Mouse (Mus musculus) midbrain, embryonic 12.5 days (tissue): Measurements from ENCODE around the gene Add3. TPM values are rescaled to one million over a fixed set of nuclear protein-coding genes. Genes with fewer than 3 reads are reported as not detected.
A peak's percentile ranks its signal among the peaks of the same experiment; 100 is the strongest.

Source experiments
- ATAC-seq: fragments of 200-750 bp; cut with Nextera tagmentation; 2 replicates; pipeline ENCODE4 v1.8.0; 2017; ENCODE audit warnings: low read depth, moderate TSS enrichment, moderate library complexity; ENCODE audit not compliant: low FRiP score
- H3K27ac ChIP-seq: fragments of 300-500 bp; sonication (generic); replicated peaks from 2 replicates; pipeline ENCODE4 v1.5.1; 2016; ENCODE audit warnings: mild to moderate bottlenecking
- H3K27me3 ChIP-seq: fragments of 300-500 bp; sonication (generic); 2 replicates; pipeline ENCODE4 v1.6.1; 2016; ENCODE audit warnings: mild to moderate bottlenecking
- H3K36me3 ChIP-seq: fragments of 300-500 bp; sonication (generic); 2 replicates; pipeline ENCODE4 v1.6.1; 2016
- H3K4me1 ChIP-seq: fragments of 300-500 bp; sonication (generic); 2 replicates; pipeline ENCODE4 v1.6.1; 2016
- H3K4me2 ChIP-seq: fragments of 300-500 bp; sonication (generic); replicated peaks from 2 replicates; pipeline ENCODE4 v1.6.1; 2016; ENCODE audit warnings: mild to moderate bottlenecking, moderate library complexity
- H3K4me3 ChIP-seq: fragments of 300-500 bp; sonication (generic); 2 replicates; pipeline ENCODE4 v1.5.1; 2016; ENCODE audit warnings: mild to moderate bottlenecking
- H3K9ac ChIP-seq: fragments of 300-500 bp; sonication (generic); replicated peaks from 2 replicates; pipeline ENCODE4 v1.6.1; 2016; ENCODE audit warnings: mild to moderate bottlenecking, moderate library complexity
- H3K9me3 ChIP-seq: fragments of 300-500 bp; sonication (generic); 2 replicates; pipeline ENCODE4 v1.6.1; 2016; ENCODE audit warnings: mild to moderate bottlenecking
- WGBS: fragments of 180-500 bp; shearing (Covaris S2); methylation state at CpG from one replicate; pipeline ENCODE4 v1.1.7; 2016; 5-methylcytosine and 5-hydroxymethylcytosine counted together
- polyA plus RNA-seq: library from polyadenylated mRNA; unstranded; fragments of >200 nt; fragmentation: Nextera tagmentation; extraction: Ambion mirVana; gene quantifications from 2 replicates; pipeline ENCODE4 v1.2.1, GENCODE M21; 2016

Gene Add3
- polyA plus RNA-seq, 1 experiment from 2014 or later: 47.5 TPM

GRCm38 (mm10) chr19:53273781-53274428, 133.7 kb downstream of the Add3 start:
- Histone ChIP-seq H3K4me1 (no peaks in the 10 kb centered on the region), H3K27ac (no peak overlapping the region), H3K4me3 (no peak overlapping the region), H3K9me3 (no peaks in the 10 kb centered on the region), H3K27me3 (no peaks in the 10 kb centered on the region), H3K4me2 (no peak overlapping the region), H3K9ac (no peak overlapping the region), H3K36me3 (no peaks in the 10 kb centered on the region)
- no peak for ATAC-seq
- WGBS: 90% methylated on average over 22 of the region's 23 CpGs

GRCm38 (mm10) chr19:53275204-53275603, 135.0 kb downstream of the Add3 start:
- H3K4me3 ChIP-seq: no peak overlapping the region
- 30% methylated on average over 3 of the region's 3 CpGs for WGBS
- no peak for ATAC-seq

GRCm38 (mm10) chr19:53276902-53277707, 136.9 kb downstream of the Add3 start:
- H3K36me3 ChIP-seq: no peaks in the 10 kb centered on the region
- no peak overlapping the region for H3K4me2 ChIP-seq
- no peak overlapping the region for H3K9ac ChIP-seq
- no peak overlapping the region for H3K4me3 ChIP-seq
- no peaks in the 10 kb centered on the region for H3K27me3 ChIP-seq
- WGBS: 80% methylated on average over 19 of the region's 19 CpGs
- H3K4me1 ChIP-seq: peaks cover 1% of the 10 kb centered on the region; the same call in 1 of the 2 replicates
- no peak for ATAC-seq
- H3K9me3 ChIP-seq: no peaks in the 10 kb centered on the region
- no peak overlapping the region for H3K27ac ChIP-seq

More at GRCm38 (mm10) chr19:53275204-53275603, 135.0 kb downstream of the Add3 start:
- H3K36me3 ChIP-seq: no peaks in the 10 kb centered on the region
- H3K9ac ChIP-seq: no peak overlapping the region
- H3K27me3 ChIP-seq: no peaks in the 10 kb centered on the region
- H3K27ac ChIP-seq: no peak overlapping the region
- H3K9me3 ChIP-seq: no peaks in the 10 kb centered on the region
- no peaks in the 10 kb centered on the region for H3K4me1 ChIP-seq
- no peak overlapping the region for H3K4me2 ChIP-seq

GRCm38 (mm10) chr19:53278491-53279415, 138.5 kb downstream of the Add3 start:
- no peak for ATAC-seq
- WGBS: 76% methylated on average over 19 of the region's 19 CpGs
- H3K9me3 ChIP-seq: no peaks in the 10 kb centered on the region
- no peak overlapping the region for H3K9ac ChIP-seq
- H3K27me3 ChIP-seq: 0 out of 2 replicates have a peak, but pooled peaks cover 3% of the 10 kb centered on the region
- H3K36me3 ChIP-seq: no peaks in the 10 kb centered on the region
- peaks cover 9% of the 10 kb centered on the region for H3K4me1 ChIP-seq
- no peak overlapping the region for H3K4me2 ChIP-seq
- no peak overlapping the region for H3K27ac ChIP-seq
- no peak overlapping the region for H3K4me3 ChIP-seq

GRCm38 (mm10) chr19:53280254-53280653, 140.0 kb downstream of the Add3 start:
- ATAC-seq: no peak
- Histone ChIP-seq H3K9me3 (no peaks in the 10 kb centered on the region), H3K4me2 (no peak overlapping the region), H3K4me3 (no peak overlapping the region), H3K36me3 (no peaks in the 10 kb centered on the region), H3K27ac (no peak overlapping the region), H3K9ac (no peak overlapping the region), H3K27me3 (0 out of 2 replicates have a peak, but pooled peaks cover 3% of the 10 kb centered on the region), H3K4me1 (peaks cover 24% of the 10 kb centered on the region)
- 87% methylated on average over 8 of the region's 8 CpGs for WGBS

DNA sequence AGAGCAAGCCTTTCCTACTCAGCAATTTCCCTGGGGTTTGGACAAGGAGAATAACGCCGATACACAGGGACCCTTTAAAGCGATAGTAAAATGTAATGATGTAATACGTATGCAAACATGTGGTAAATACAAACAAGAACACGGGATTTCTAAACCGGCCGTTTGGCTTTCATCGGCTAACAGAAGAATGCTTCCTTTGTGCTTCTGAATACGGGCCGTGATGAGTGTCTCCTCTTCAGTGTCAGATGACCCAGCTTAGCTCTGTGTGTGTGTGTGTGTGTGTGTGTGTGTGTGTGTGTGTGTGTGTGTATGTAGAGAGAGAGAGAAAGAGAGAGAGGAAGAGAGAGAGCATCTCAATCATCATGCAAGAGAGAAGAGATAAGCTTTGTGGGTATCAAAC, 142.3 kb downstream of the Add3 start:
- no peaks in the 10 kb centered on the region for H3K36me3 ChIP-seq
- WGBS: 60% methylated on average over 10 of the region's 10 CpGs
- no peak for ATAC-seq
- H3K4me1 ChIP-seq: peaks cover 25% of the 10 kb centered on the region
- H3K9me3 ChIP-seq: no peaks in the 10 kb centered on the region
- no peak overlapping the region for H3K27ac ChIP-seq
- 0 out of 2 replicates have a peak, but pooled peaks cover 3% of the 10 kb centered on the region for H3K27me3 ChIP-seq
- no peak overlapping the region for H3K9ac ChIP-seq
- no peak overlapping the region for H3K4me2 ChIP-seq
- no peak overlapping the region for H3K4me3 ChIP-seq

GRCm38 (mm10) chr19:53283742-53284141, 143.5 kb downstream of the Add3 start:
- no peak for ATAC-seq
- Histone ChIP-seq H3K4me2 (no peak overlapping the region), H3K36me3 (no peaks in the 10 kb centered on the region), H3K27me3 (0 out of 2 replicates have a peak, but pooled peaks cover 3% of the 10 kb centered on the region), H3K27ac (no peak overlapping the region), H3K9ac (no peak overlapping the region), H3K4me1 (peaks cover 25% of the 10 kb centered on the region), H3K4me3 (no peak overlapping the region), H3K9me3 (no peaks in the 10 kb centered on the region)
- 80% methylated on average over 7 of the region's 7 CpGs for WGBS

- ATAC-seq: no peak; the same call in 1 of the 2 replicates
- Histone ChIP-seq H3K36me3 (no peaks in the 10 kb centered on the region), H3K9me3 (no peaks in the 10 kb centered on the region), H3K9ac (no peak overlapping the region), H3K27me3 (0 out of 2 replicates have a peak, but pooled peaks cover 3% of the 10 kb centered on the region), H3K27ac (no peak overlapping the region), H3K4me1 (peaks cover 25% of the 10 kb centered on the region), H3K4me2 (peak overlapping the region; percentile 25), H3K4me3 (no peak overlapping the region)
- WGBS: 35% methylated on average over 20 of the region's 20 CpGs
These were observed 144.3 kb downstream of the Add3 start for GRCm38 (mm10) chr19:53284268-53285208.

DNA sequence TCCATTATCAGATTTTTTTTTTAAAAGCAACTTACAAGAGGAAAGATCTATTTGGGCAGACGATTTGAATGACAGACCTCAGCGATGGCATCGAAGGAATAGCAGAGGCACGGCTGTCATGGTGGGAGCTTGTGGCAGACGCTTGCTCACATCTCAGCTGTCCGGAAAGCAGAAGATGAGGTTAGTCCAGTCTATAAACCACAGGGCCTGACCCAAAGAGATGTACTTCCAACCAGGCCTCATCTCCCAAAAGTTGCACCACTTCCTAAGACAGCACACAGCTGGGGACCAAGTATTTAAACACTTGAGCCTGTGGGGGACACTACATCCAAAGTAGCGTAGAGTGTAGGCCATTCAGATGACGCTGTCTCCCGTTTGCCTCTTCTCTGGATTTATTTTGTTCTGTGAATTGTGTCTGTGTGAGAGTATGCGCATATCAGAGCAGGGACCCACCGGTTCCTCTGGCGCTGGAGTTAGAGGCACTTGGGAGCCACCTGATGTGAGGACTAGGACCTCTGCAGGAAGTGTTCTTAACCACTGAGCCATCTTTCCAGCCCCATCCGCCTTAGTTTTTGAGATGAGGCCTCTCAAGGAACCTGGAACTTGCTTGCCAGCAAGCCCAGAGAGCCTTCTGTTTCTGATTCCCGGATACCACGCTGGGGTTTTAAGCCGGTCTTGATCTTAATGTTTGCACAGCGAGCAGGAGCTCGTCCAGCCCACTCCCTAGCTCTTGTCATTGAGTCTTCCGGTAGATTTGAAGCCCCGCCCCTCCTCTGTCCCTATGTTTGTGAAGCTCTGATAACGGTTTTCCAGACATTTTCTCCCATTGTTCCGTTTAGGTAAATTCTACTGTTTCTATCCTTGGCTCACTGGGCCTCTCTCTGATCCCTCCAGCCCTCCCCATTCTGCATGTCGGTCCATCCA, 156.3 kb downstream of the Add3 start:
- Histone ChIP-seq H3K9me3 (no peaks in the 10 kb centered on the region), H3K27me3 (no peaks in the 10 kb centered on the region), H3K9ac (no peak overlapping the region), H3K4me1 (no peaks in the 10 kb centered on the region; the same call in 1 of the 2 replicates), H3K36me3 (no peaks in the 10 kb centered on the region), H3K4me3 (no peak overlapping the region), H3K27ac (no peak overlapping the region), H3K4me2 (no peak overlapping the region)
- WGBS: 67% methylated on average over 23 of the region's 23 CpGs
- ATAC-seq: no peak
